Mouse (Mus musculus) gastrocnemius, adult 2 months (tissue): ENCODE measurements at regions not wholly inside any gene's neighbourhood (a gene's known extent, or its start where the extent isn't known, plus 50 kb on each side); places are given as distances from the start of the nearest gene placed in this dataset.
A peak's percentile ranks its signal among the peaks of the same experiment; 100 is the strongest.

ENCODE experiments used
- DNase-seq: peaks from one replicate; pipeline ENCODE4 v3.0.0; 2022
- H3K27ac ChIP-seq: fragments of 200-600 bp; 2 replicates; pipeline ENCODE4 v1.8.1; 2022; ENCODE audit warnings: mild to moderate bottlenecking
- H3K4me3 ChIP-seq: fragments of 200-600 bp; 2 replicates; pipeline ENCODE4 v1.8.1; 2022; ENCODE audit warnings: mild to moderate bottlenecking, moderate library complexity
- CTCF ChIP-seq: fragments of 200-600 bp; IDR thresholded peaks from 2 replicates; pipeline ENCODE4 v1.8.1; 2022; ENCODE audit warnings: antibody characterized with exemption, mild to moderate bottlenecking, moderate library complexity
- intact Hi-C: fragments of 180-260 bp; cut with DNase I; formaldehyde crosslinking; loops from one replicate; pipeline ENCODE4 v1.15.1; 2025

DNA sequence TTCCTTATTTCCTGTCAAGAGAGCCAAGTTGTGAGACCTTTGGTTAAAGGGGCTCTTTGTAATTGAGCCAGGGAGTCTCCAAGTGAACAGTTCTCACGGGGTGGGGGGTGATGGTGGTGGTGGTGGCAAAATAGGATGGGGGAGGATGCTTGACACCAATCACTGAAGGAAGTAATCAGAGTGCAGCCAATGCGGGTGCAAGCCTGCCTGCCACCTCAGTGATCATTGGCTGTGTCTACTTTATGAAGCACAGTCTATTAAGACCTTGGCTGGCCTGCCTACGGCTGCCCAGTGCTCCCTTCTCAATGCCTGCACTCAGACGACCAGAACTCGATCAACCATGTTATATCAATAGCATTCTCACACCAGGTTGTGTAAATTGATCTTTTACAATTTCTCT, 206.0 kb upstream of the Pou3f3 start:
- intact Hi-C loops = no loop called here
- DNase-seq = no peak
- TF ChIP-seq CTCF = no peak
- Histone ChIP-seq H3K27ac (no peak overlapping the region), H3K4me3 (no peak overlapping the region)

DNA sequence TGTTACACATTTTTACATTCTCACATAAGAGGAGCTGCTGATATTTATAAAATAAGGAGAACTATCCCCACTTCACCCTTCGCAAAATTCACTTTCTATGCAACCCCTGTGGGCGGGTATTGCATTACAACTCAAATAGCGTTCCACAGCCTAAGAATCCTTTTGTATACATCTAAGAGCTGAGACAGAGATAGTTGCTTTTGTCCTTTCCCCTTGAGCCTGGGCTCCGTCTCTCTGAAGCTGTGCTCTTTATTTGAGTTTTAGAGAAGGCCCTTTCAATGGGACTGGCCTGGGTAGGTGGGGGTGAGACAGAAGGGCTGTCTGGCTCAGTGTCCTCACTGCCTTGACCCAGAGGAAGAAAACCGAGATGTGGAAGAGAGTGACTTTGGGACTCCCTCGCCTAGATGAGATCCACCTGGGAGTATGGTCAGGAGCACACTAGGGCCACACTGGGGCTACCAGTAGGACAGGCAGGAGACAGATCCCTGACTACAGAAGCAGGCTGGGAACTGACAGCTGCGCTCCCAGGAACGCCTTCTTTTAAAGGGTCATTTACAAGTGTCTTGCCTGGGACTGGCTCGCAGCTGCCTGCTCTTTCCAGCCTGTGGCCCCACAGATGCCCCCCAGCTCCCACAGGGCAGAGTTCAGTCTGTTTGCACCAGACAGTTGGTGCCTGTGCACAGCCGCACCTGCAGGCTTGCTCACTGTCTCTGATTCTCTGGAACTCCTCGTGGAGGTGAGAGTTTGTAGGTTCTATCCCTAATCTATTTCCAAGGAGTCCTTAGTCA, 204.5 kb upstream of the Pou3f3 start:
- no peak overlapping the region; the same call in 1 of the 2 replicates for H3K4me3 ChIP-seq
- intact Hi-C loops = no loop called here
- no peak for DNase-seq
- TF ChIP-seq CTCF = no peak
- no peak overlapping the region for H3K27ac ChIP-seq

DNA sequence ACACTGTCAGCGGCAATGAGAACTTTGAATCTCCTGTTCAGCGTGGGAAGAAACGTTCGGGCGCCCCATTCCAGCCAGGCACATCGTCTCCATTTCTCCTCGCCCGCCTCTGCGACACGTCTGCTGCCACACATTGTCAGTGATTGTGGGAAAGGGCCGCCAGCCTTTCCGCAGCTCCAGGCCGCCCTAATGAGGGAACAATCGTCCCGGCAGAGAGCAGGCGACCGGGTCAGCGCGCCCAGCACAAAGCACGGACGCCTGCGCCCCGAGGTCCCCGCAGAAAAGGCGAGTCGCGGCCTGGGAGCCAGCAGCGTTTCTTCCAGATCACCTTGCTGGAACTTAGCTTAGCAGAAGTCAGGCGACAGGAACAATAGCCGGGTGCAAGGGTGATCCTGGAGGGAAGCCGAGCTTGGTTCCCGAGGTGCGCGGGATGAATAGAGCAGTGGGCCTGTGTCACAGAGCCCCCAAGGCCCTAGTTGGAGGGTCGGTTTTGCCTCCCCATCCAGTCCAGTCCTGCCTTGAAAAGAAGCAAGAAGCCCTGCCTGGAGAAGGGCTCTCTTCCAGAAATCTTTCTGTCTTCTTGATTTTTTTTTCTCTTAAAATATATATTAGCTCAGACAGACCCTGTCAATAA, 203.8 kb upstream of the Pou3f3 start:
- peak overlapping the region; percentile 36 for H3K4me3 ChIP-seq
- intact Hi-C loops = no loop called here

DNA sequence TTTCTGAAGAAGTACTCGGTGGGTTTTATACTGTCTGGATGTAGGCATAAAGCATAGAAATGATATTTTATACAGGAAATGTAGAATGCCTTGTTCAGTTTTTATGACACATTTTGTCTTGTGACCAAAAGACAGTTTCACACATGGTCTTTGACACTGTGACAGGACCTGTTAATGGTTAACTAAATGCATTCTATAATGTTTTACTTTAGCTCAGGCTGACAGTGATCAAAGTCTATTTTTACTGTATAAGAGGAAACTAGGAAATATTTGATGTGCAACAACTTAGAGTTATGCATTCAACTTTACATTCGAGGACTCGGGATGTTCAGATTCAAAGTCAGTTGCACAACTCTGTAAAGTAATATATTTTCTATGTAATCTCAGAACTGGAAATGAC, 199.5 kb upstream of the Pou3f3 start:
- Histone ChIP-seq H3K27ac (no peak overlapping the region), H3K4me3 (no peak overlapping the region)
- no peak for TF ChIP-seq CTCF
- no peak for DNase-seq
- intact Hi-C loops = no loop called here

More for the DNA sequence above, 203.8 kb upstream of the Pou3f3 start:
- TF ChIP-seq CTCF = no peak
- no peak for DNase-seq
- H3K27ac ChIP-seq = no peak overlapping the region

DNA sequence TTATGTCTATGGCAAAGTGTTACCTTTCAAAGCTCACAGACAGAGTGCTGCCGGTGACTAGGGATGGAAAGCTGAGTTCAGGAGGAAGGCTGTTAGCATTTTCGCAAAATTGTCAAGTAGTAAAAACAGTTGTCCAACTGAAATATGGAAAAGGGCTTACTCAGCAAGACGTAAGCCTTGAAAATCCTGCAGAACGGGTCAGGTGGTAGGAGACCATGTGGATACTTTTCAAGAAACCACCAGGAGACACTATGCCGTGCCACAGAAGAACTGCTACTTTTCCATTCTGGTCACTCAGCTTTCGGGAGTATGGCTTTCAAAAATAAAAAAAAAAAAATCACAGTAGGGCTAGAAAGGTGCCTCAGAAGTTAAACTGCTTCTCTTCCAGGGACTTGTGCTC, 199.1 kb upstream of the Pou3f3 start:
- intact Hi-C loops = no loop called here
- DNase-seq = no peak
- Histone ChIP-seq H3K27ac (no peak overlapping the region), H3K4me3 (no peak overlapping the region)
- TF ChIP-seq CTCF = no peak

DNA sequence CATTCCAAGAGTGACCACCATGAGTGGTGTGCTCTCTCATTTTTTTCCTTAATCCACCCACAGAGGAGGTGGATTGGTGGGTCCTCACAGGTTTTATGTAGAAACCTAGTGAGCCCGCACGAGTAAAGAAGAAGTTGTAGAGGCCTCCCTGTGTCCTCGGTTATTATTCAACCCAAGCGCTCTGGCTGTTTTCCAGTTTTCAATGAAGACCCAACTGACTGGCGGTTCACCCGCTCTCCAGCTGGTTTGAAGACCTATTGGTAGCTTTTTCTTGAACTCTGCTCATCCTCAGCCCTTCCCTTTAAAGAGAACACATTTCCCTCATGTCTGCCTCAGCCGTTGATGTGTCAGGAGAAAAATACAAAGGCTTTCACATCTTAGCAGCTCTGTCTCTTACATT, 196.7 kb upstream of the Pou3f3 start:
- Histone ChIP-seq H3K27ac (no peak overlapping the region), H3K4me3 (no peak overlapping the region)
- intact Hi-C loops = no loop called here
- no peak for TF ChIP-seq CTCF
- no peak for DNase-seq

DNA sequence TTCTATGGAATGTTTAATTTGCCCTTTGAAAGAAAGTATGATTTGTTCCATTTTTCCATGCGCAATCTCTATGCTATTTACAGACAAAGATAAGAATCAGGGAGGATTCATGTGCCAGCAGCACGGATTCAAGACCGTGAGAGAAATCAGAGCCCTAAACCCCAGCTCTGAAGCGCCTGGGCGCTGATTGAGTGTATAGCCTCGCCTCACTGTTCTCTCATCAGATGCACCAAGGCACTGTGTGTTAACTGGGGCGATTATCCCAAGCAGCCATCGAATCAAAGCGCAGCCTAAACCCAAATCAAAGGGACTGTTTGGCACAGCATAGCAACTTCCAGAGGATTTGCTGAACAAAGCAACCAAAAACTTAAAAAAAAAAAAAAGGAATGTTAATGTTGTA, 191.1 kb upstream of the Pou3f3 start:
- intact Hi-C loops = no loop called here
- no peak overlapping the region for H3K27ac ChIP-seq
- no peak for TF ChIP-seq CTCF
- no peak overlapping the region for H3K4me3 ChIP-seq
- no peak for DNase-seq

DNA sequence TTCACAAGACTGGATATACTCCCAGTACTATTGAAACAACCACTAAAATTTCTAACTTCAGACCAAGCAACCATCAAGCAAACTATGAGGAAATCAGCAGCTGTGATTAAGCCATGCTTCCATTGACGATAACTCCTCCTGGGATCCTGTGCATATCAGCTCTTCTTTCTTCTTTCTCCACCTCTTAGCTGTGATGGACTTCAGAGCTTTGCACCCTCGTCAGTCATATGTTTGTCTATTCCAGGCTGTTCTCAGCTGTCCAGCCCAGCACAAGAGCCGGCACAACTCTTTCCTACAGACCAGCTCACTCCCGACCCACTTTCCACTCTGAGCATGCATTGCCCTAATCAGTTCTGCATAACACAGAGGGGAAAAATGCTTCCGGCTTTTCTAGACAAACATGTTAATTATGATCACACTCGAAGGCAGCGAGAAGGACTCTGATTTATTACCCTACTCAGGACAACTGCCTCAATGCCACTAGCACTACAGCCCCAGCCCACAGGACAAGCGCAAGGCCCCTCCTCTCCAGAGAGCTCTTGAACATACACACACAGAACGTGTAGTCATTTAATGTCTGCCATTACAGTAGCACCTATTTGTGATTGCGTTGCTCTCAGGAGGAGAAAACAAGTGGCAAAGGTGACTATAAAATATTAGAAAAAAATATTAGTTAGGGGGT, 190.4 kb upstream of the Pou3f3 start:
- no peak for TF ChIP-seq CTCF
- Histone ChIP-seq H3K4me3 (no peak overlapping the region), H3K27ac (no peak overlapping the region)
- intact Hi-C loops = no loop called here
- no peak for DNase-seq

DNA sequence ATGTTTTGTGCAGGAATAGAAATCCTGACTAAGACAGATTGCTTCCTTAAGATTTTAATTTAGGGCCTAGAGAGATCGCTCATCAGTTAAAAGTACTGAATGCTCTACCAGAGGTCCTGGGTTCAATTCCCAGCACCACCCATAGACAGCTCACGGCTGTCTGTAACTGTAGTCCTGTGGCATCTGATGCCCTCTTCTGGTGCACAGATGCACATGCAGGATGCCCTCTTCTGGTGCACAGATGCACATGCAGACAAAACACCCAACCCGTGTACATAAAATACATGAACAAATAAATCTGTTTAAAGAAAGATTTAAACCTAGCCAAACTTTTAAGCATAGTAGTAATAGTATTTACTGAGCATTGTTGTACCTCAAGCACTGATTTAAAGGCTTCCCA, 181.2 kb upstream of the Pou3f3 start:
- DNase-seq = no peak
- Histone ChIP-seq H3K27ac (no peak overlapping the region), H3K4me3 (no peak overlapping the region)
- intact Hi-C loops = no loop called here
- TF ChIP-seq CTCF = no peak

DNA sequence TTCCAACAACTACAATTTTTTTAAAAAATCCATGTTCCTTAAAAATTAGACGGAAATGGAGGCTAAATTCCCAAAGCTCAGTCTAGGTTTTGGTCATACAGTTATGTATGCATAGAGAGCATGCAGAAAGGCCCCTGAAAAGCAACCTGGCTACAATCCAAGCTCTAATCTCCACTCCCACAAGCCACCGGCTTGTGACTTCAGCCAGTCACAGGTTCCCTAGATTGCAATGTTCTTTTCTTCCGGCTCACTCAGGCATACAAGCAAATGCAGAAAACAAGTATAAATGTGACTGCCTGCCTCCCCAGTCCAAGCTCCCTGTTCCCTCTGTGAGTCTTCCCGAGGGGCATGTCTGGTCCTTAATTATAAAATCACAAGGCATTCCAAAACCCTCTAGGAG, 171.2 kb upstream of the Pou3f3 start:
- no peak for DNase-seq
- intact Hi-C loops = no loop called here
- H3K4me3 ChIP-seq = no peak overlapping the region
- H3K27ac ChIP-seq = no peak overlapping the region
- TF ChIP-seq CTCF = no peak

DNA sequence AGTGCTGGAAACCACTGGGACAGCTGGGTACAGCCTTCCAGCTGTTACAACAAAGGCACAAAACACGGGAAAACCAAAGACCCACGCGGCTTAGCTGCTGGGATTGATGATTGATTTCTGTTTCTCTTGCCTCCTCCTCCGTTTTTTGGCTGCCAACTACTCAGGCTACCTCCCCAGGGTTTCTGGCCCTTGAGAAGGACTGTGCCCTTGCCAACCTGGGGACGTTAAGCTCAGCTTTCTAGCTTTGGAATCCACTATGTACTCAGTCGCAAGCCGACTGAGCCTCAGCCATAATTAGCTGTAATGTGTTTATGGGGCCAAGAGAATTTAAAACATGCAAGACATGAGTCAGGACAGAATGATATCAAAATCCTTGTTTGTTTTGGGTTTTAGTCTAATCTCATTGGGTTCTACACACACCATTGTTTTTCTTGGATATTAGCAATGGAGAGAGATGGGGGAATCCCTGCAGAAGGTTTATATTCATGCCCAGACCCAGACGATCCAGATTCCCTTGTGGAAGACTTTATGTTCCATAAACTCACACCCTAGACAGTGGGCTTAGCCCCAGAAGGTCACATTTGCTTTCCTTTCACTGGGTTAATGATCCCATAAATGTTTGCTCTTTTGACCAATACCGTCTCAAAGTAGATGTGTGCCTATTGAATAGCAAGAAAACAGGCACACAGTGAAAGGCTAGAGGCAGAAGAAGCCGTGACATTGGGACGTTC, 167.7 kb upstream of the Pou3f3 start:
- no peak for TF ChIP-seq CTCF
- DNase-seq = peak; percentile 21
- peak overlapping the region; percentile 46 for H3K27ac ChIP-seq
- no peak overlapping the region for H3K4me3 ChIP-seq
- intact Hi-C loops = no loop called here

DNA sequence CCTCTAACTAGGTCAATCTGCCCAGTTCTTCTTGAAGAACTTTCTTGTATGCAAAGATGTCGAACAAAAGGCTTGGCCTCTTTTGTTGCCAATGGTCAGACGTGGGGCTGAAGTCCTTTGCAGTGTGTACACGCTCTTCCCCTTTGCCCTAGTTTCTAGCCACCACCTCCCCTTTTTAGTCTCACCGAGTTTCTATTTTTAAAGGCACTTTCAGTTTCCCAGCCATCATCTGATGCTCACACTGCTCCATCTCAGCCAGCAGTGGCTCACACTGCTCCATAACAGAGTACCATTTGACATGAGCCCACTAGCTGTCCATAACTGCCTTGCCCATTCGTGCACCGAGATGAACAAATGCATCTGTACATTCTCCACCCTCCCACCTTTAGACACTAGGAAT, 162.7 kb upstream of the Pou3f3 start:
- Histone ChIP-seq H3K27ac (peak overlapping the region; percentile 79), H3K4me3 (no peak overlapping the region)
- TF ChIP-seq CTCF = no peak
- intact Hi-C loops = no loop called here
- DNase-seq = peak; percentile 20

DNA sequence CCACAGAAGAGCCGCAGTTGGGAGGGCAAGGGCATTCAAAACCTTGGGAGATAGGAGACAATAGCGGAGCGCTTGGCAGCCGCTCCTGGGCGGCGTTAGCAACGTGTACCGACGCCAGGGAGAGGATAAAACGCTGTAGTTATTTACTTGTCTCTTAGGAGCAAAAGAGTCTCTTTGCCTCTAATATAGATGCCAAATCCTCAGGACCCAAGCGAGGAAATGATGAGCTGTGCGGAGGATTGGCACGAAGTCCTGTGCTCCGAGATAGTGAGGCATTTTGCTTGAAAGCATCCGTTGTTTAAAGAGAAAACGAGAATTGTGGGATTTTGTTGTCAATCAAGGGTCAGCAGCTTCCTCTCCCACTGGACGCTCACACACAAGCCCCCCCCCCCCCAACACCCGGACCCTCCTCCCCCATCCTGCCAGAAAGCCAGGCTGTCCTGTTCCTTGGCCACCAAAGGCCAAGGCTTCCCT, 156.5 kb upstream of the Pou3f3 start:
- intact Hi-C loops = no loop called here
- Histone ChIP-seq H3K4me3 (no peak overlapping the region), H3K27ac (no peak overlapping the region)
- DNase-seq = no peak
- no peak for TF ChIP-seq CTCF
